Mouse (Mus musculus) hindbrain, embryonic 15.5 days (tissue): Measurements from ENCODE around the gene Cactin. TPM values are rescaled to one million over a fixed set of nuclear protein-coding genes. Genes with fewer than 3 reads are reported as not detected.

Experiments
- ATAC-seq: fragments of 200-750 bp; cut with Nextera tagmentation; 2 replicates; pipeline ENCODE4 v1.8.0; 2017; ENCODE audit warnings: low read depth, moderate number of reproducible peaks, moderate TSS enrichment; ENCODE audit not compliant: low FRiP score
- H3K27ac ChIP-seq: fragments of 300-500 bp; sonication (generic); replicated peaks from 2 replicates; pipeline ENCODE4 v1.5.1; 2015; ENCODE audit warnings: mild to moderate bottlenecking, inconsistent platforms
- H3K27me3 ChIP-seq: fragments of 300-500 bp; sonication (generic); 2 replicates; pipeline ENCODE4 v1.6.1; 2015; ENCODE audit warnings: control low read depth, inconsistent platforms
- H3K36me3 ChIP-seq: fragments of 300-500 bp; sonication (generic); 2 replicates; pipeline ENCODE4 v1.6.1; 2015; ENCODE audit warnings: control low read depth, inconsistent platforms
- H3K4me1 ChIP-seq: fragments of 300-500 bp; sonication (generic); replicated peaks from 2 replicates; pipeline ENCODE4 v1.6.1; 2015; ENCODE audit warnings: control low read depth, inconsistent platforms
- H3K4me2 ChIP-seq: fragments of 300-500 bp; sonication (generic); 2 replicates; pipeline ENCODE4 v1.6.1; 2015; ENCODE audit warnings: moderate library complexity, mild to moderate bottlenecking, inconsistent platforms
- H3K4me3 ChIP-seq: fragments of 300-500 bp; sonication (generic); 2 replicates; pipeline ENCODE4 v1.5.1; 2015; ENCODE audit warnings: mild to moderate bottlenecking, inconsistent platforms
- H3K9ac ChIP-seq: fragments of 300-500 bp; sonication (generic); 2 replicates; pipeline ENCODE4 v1.6.1; 2015; ENCODE audit warnings: inconsistent platforms
- H3K9me3 ChIP-seq: fragments of 300-500 bp; sonication (generic); 2 replicates; pipeline ENCODE4 v1.6.1; 2016; ENCODE audit warnings: control low read depth, inconsistent platforms
- WGBS: fragments of 180-500 bp; shearing (Covaris S2); methylation state at CpG from one replicate; pipeline ENCODE4 v1.1.7; 2015; 5-methylcytosine and 5-hydroxymethylcytosine counted together
- polyA plus RNA-seq: library from polyadenylated mRNA; unstranded; fragments of >200 nt; fragmentation: Nextera tagmentation; extraction: Ambion mirVana; gene quantifications from 2 replicates; pipeline ENCODE4 v1.2.1, GENCODE M21; 2015

Gene Cactin
- polyA plus RNA-seq, 1 experiment from 2014 or later = 35.1 TPM

DNA sequence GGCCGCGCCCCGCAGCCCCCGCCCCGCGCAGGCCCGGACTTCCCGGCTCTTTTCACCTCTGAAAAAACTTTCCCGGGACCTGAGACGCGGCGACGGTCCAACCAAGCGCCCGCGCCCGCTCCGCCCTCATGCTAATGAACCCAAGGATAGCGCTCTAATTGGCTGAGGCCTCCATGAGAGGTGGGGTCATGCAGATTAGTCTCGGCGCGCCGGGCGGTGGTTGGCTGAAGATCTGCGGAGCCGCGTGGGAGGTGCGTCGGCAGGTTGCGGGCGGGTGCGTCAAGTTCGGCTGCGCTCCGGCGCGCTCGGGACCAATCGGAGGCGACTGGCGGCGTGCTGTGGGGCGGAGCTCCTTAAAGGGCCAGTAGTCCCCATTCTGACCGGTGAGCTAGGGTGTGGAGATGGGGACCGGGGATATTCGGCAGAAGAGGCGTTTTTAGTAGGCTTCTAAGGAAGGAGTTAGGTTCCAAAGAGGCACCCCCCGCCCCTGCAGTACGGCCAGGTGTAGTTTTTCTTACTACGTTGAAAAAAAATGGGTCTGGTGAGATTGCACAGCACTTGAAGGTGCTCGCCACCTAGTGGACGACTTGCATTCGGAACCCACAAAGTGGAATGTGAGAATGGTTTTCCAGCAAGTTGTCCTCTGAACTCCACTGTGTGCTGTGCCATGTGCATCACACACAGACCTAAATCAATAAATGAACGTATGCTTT, 29.6 kb downstream of the Cactin start, which contains the start of gene Hmg20b:
TSS of gene Hmg20b (minus strand) at position 130 of the 713 bp plus-strand sequence.
- peak within 1 kb of the TSS; percentile 81 for H3K27ac ChIP-seq
- H3K9ac ChIP-seq = peak within 1 kb of the TSS; percentile 54
- no peaks in the 10 kb centered on the region for H3K9me3 ChIP-seq
- H3K4me1 ChIP-seq = peaks cover 33% of the 10 kb centered on the region
- no peaks in the 10 kb centered on the region for H3K36me3 ChIP-seq
- peak; percentile 96 for ATAC-seq
- WGBS = under 1% methylated on average over 54 of the region's 54 CpGs
- peak within 1 kb of the TSS; percentile 73 for H3K4me2 ChIP-seq
- peaks cover 9% of the 10 kb centered on the region for H3K27me3 ChIP-seq
- peak within 1 kb of the TSS; percentile 62 for H3K4me3 ChIP-seq

GRCm38 (mm10) chr10:81351678-81352291, 30.9 kb downstream of the Cactin start:
- Histone ChIP-seq H3K27ac (no peak overlapping the region), H3K27me3 (peaks cover 9% of the 10 kb centered on the region; the same call in 1 of the 2 replicates), H3K9ac (no peak overlapping the region), H3K9me3 (no peaks in the 10 kb centered on the region), H3K4me1 (peaks cover 30% of the 10 kb centered on the region), H3K4me3 (no peak overlapping the region), H3K36me3 (no peaks in the 10 kb centered on the region), H3K4me2 (no peak overlapping the region)
- WGBS = 29% methylated on average over 9 of the region's 9 CpGs
- ATAC-seq = no peak

DNA sequence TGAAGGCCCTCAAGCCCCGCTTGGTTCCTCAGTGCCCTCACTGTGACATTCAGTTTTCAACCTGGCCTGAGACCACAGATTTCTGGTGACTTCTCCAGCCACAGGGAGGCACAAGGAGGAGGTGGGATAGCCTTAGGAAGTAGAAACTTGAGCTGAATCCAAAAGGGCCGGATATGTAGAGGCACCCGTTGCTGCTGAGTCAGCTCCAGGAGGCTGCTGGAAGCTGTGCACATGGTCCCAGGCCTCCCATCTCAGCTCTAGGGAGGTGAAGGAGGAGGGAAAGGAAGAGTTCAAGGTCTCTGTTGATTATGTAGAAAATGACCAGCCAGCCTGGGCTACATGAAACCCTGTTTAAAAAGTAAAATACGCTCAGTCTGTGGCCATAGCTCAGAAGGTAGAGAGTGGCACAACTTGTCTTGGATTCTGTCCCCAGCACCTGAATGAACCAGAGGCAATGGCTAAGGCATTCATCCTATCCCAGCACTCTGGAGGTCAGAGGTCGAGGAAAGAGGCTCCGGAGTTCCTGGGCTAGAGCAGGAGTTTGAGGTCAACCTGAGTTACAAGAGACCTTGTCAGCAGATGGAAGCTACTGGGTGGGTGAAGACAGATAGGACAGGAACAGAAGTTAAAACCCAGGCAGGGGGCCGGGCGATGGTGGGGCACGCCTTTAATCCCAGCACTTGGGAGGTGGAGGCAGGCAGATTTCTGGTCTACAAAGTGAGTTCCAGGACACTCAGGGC, 34.0 kb downstream of the Cactin start:
- Histone ChIP-seq H3K27me3 (no peaks in the 10 kb centered on the region), H3K9me3 (no peaks in the 10 kb centered on the region), H3K4me1 (peaks cover 34% of the 10 kb centered on the region), H3K36me3 (no peaks in the 10 kb centered on the region), H3K4me3 (no peak overlapping the region), H3K27ac (no peak overlapping the region), H3K4me2 (no peak overlapping the region), H3K9ac (no peak overlapping the region)
- WGBS = 68% methylated on average over 9 of the region's 9 CpGs
- no peak for ATAC-seq

DNA sequence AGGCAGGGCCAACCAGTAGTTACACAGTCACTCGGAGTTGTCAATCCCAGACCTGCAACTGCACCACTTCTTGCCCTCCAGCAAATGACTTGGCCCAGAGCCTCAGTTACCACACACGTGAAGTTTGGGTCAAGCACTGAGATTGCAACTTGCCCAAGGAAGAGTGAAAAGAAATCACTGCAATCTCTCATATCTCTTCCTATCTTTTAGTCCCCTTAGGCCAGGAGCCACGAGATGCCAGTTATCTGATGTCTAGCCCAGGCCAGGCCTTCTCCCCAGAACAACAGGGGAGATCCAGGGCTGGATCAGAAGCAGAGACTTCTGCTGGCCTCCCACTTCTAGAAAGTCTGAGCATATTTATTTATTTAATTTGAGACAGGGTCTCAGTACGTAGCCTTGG, 34.6 kb downstream of the Cactin start:
- no peaks in the 10 kb centered on the region for H3K27me3 ChIP-seq
- 78% methylated on average over 4 of the region's 4 CpGs for WGBS
- no peak overlapping the region for H3K4me2 ChIP-seq
- H3K4me3 ChIP-seq = no peak overlapping the region
- H3K9ac ChIP-seq = no peak overlapping the region
- peaks cover 33% of the 10 kb centered on the region for H3K4me1 ChIP-seq
- H3K36me3 ChIP-seq = no peaks in the 10 kb centered on the region
- no peak for ATAC-seq
- H3K9me3 ChIP-seq = no peaks in the 10 kb centered on the region
- no peak overlapping the region for H3K27ac ChIP-seq

GRCm38 (mm10) chr10:81356352-81356990, 35.6 kb downstream of the Cactin start:
- 53% methylated on average over 12 of the region's 12 CpGs for WGBS
- H3K27me3 ChIP-seq = no peaks in the 10 kb centered on the region
- H3K4me2 ChIP-seq = peak overlapping the region; percentile 83
- H3K9ac ChIP-seq = no peak overlapping the region
- H3K4me3 ChIP-seq = peak overlapping the region; percentile 92
- H3K9me3 ChIP-seq = no peaks in the 10 kb centered on the region
- H3K27ac ChIP-seq = no peak overlapping the region
- H3K36me3 ChIP-seq = no peaks in the 10 kb centered on the region
- ATAC-seq = no peak
- peaks cover 27% of the 10 kb centered on the region for H3K4me1 ChIP-seq

- WGBS = 2% methylated on average over 64 of the region's 79 CpGs
- H3K36me3 ChIP-seq = no peaks in the 10 kb centered on the region
- no peaks in the 10 kb centered on the region for H3K9me3 ChIP-seq
- H3K9ac ChIP-seq = peak within 1 kb of the TSS; percentile 66
- H3K4me1 ChIP-seq = peaks cover 27% of the 10 kb centered on the region
- peak within 1 kb of the TSS; percentile 92 for H3K4me3 ChIP-seq
- no peaks in the 10 kb centered on the region for H3K27me3 ChIP-seq
- peak within 1 kb of the TSS; percentile 83 for H3K4me2 ChIP-seq
- peak; percentile 91 for ATAC-seq
- H3K27ac ChIP-seq = no peak within 1 kb of the TSS; the same call in 1 of the 2 replicates
These were observed 36.3 kb downstream of the Cactin start, which contains the start of gene Mfsd12 for GRCm38 (mm10) chr10:81356991-81357844. Gene Mfsd12, plus strand, starts transcription at chr10:81357491.

GRCm38 (mm10) chr10:81358209-81358608, 37.3 kb downstream of the Cactin start:
- peaks cover 9% of the 10 kb centered on the region for H3K27me3 ChIP-seq
- peaks cover 27% of the 10 kb centered on the region for H3K4me1 ChIP-seq
- H3K4me3 ChIP-seq = peak overlapping the region; percentile 92
- no peaks in the 10 kb centered on the region; the same call in none of the 2 replicates for H3K36me3 ChIP-seq
- H3K27ac ChIP-seq = no peak overlapping the region
- H3K9ac ChIP-seq = peak overlapping the region; percentile 66
- H3K4me2 ChIP-seq = peak overlapping the region; percentile 83
- ATAC-seq = no peak
- no peaks in the 10 kb centered on the region for H3K9me3 ChIP-seq
- WGBS = 29% methylated on average over 4 of the region's 4 CpGs

- Histone ChIP-seq H3K4me3 (peak overlapping the region; percentile 92; the same call in 1 of the 2 replicates), H3K4me2 (peak overlapping the region; percentile 83), H3K9me3 (no peaks in the 10 kb centered on the region), H3K36me3 (no peaks in the 10 kb centered on the region; the same call in none of the 2 replicates), H3K27ac (no peak overlapping the region), H3K27me3 (peaks cover 15% of the 10 kb centered on the region), H3K4me1 (peaks cover 33% of the 10 kb centered on the region), H3K9ac (no peak overlapping the region; the same call in 1 of the 2 replicates)
- 37% methylated on average over 1 of the region's 1 CpGs for WGBS
- ATAC-seq = no peak
These were observed 37.9 kb downstream of the Cactin start for GRCm38 (mm10) chr10:81358841-81359240.

- no peak overlapping the region for H3K4me2 ChIP-seq
- no peak overlapping the region for H3K9ac ChIP-seq
- ATAC-seq = no peak
- peaks cover 18% of the 10 kb centered on the region for H3K27me3 ChIP-seq
- H3K4me3 ChIP-seq = no peak overlapping the region
- 76% methylated on average over 8 of the region's 8 CpGs for WGBS
- H3K4me1 ChIP-seq = peaks cover 50% of the 10 kb centered on the region
- H3K27ac ChIP-seq = no peak overlapping the region
- H3K36me3 ChIP-seq = no peaks in the 10 kb centered on the region; the same call in none of the 2 replicates
- H3K9me3 ChIP-seq = no peaks in the 10 kb centered on the region
These were observed 39.8 kb downstream of the Cactin start for GRCm38 (mm10) chr10:81360721-81361120.

DNA sequence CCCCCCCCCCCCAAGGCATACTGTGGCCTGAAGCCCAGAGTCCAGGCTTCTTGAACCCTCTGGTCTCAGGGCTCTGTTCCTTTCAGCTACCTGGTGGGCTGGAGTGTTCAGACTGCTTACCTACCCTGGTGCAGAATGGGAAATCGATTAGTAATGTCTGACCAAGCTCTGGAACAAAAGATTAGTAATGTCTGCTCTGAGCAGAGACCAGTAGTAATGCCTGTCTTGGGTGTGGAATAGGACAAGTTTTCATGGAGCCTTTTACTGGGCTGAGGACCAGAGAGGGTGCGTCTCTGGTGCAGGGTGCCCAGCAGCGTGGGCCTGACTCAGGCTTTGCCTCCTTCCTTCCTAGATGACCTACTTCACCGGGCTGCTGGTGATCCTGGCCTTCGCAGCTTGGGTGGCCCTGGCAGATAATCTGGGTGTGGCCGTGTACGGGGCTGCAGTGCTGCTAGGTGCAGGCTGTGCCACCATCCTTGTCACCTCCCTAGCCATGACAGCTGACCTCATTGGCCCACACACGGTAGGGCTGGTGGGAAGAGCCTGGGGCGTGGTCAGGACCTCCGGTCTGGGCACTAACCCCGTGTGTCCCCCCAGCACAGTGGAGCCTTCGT, 41.5 kb downstream of the Cactin start:
- H3K36me3 ChIP-seq = peaks cover 11% of the 10 kb centered on the region
- H3K27me3 ChIP-seq = peaks cover 18% of the 10 kb centered on the region
- 77% methylated on average over 12 of the region's 12 CpGs for WGBS
- no peaks in the 10 kb centered on the region for H3K9me3 ChIP-seq
- no peak for ATAC-seq
- peaks cover 47% of the 10 kb centered on the region for H3K4me1 ChIP-seq
- H3K4me3 ChIP-seq = no peak overlapping the region
- no peak overlapping the region for H3K9ac ChIP-seq
- no peak overlapping the region for H3K4me2 ChIP-seq
- H3K27ac ChIP-seq = no peak overlapping the region
